Mouse (Mus musculus): ENCODE data around the gene E4f1. TPM values are rescaled to one million over a fixed set of nuclear protein-coding genes. Genes with fewer than 3 reads are reported as not detected.

E4f1 gene
- polyA plus RNA-seq (2012; ENCODE audit: insufficient read depth, low replicate concordance): 9.7 and 18.7 TPM in 2 replicates

DNA sequence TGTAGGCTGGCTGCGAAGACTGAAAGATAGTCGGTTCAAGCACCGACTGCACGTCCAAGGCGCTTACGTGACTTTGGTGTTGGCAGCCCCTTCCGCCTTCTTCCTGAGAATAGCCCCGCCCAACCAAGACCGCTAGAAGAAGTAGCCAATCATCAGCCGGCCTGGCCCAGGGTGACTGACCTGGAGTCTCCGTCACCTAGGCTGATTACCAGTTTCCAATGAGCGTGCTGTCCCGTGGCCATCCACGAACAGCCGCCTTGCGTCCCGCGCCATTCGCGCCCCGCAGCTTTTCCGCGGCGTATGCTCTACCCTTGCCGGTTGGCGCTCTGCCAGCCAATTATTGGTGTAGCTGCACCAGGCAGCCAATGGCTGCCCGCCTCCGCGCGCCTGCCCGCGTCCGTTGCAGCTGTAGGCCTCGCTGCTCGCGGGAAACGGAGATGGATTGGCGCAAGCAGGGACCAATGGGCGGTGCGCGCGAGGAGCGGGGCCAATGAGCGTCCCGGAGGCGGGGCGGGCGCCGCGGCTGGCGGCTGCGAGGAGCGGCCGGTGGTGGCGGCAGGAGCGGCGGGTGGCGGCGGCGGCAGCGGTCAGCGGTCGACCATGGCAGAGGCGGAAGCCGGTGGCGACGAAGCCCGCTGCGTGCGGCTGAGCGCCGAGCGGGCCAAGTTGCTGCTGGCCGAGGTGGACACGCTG, at the start of gene E4f1, which contains the start of gene Pgp:
E4f1 (minus strand) TSS at position 404 of the 693 bp plus-strand sequence.
Pgp (plus strand) TSS at position 483 of the 693 bp plus-strand sequence.
- peaks cover 59% of the 10 kb centered on the region for H3K36me3 ChIP-seq (replicated peaks; ENCODE audit: low read length)
- H3K4me3 ChIP-seq (replicated peaks): peak within 1 kb of the TSS; percentile 93
- H3K27me3 ChIP-seq (replicated peaks): no peaks in the 10 kb centered on the region
- TF ChIP-seq FLI1 (IDR thresholded peaks at IDR 0.05; ENCODE audit: low read length) (no peak), GATA1 (IDR thresholded peaks at IDR 0.05; ENCODE audit: borderline replicate concordance, low read length) (no peak)
- peaks cover 44% of the 10 kb centered on the region for H3K4me1 ChIP-seq
- H3K9me3 ChIP-seq: no peaks in the 10 kb centered on the region

DNA sequence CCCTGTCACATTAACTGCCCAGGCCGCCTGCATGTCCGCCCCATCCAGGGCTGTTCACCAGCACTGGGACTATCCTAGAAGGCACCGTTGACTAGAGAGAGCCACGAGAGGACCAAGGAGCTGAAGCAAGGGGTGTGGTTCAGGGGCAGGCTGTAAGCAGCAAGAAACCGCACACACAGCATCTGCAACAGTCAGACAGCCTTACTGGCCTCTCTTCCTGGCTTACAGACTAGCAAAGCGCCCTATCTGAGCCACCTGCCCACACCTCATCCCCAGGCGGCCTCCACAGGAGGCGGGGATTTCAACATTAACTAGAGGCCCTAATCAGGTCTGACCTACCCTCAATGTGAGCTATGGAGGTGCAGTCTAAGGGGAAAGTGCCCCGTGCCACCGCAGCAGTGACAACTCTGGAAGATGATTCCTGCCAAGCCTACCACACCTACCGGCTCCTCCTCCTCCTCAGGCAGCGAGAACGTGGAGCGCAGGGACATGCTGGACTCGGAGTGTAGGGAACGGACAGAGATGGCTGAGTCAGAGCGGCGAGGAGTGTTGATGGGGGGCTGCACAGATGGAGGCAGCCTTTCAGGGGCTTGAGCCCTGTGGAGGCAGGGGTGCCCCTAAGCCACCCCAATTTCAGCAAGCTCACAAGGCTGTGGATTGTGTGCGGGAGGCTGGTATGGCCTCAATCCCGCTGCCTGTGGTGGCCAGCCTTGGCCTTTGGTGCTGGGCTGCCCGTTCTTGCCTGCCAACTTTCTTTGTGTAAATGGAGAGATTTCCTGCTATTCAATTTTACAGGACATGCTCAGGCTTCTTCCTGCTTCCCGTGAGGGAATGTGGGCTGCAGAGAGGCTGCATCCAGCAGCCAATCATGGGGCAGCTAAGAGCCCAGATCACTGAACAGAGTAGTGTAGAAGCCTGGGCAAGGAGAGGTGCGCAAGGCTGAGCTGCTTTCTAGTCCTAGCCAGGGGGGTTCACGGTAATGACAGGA, 44.5 kb upstream of the E4f1 start:
- Histone ChIP-seq H3K36me3 (replicated peaks; ENCODE audit: low read length) (peaks cover 98% of the 10 kb centered on the region), H3K9me3 (no peaks in the 10 kb centered on the region), H3K4me3 (replicated peaks) (no peak overlapping the region), H3K27me3 (replicated peaks) (no peaks in the 10 kb centered on the region), H3K4me1 (peaks cover 5% of the 10 kb centered on the region; the same call in 1 of the 2 replicates)
- TF ChIP-seq GATA1 (IDR thresholded peaks at IDR 0.05; ENCODE audit: borderline replicate concordance, low read length) (no peak), FLI1 (IDR thresholded peaks at IDR 0.05; ENCODE audit: low read length) (no peak)

DNA sequence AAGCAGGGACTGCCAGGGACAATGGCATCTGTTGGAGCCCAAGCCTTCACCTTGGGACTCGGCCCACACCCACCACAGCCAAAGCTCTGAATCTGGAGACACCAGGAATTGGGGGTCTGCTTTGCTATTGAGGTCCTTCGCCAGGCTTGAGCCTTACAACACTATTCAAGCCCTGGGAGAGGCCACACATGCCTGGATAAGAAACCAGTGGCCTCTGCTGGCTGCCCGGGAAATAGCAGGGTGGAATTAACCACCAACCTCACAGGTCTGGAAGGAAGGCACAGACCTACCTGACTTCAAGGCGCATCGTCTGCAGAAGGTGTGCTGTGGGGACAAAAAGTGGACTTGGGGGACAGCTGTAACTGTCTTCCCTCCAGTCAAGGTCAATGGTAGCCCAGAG, 43.5 kb upstream of the E4f1 start:
- H3K9me3 ChIP-seq: no peaks in the 10 kb centered on the region
- peaks cover 98% of the 10 kb centered on the region for H3K36me3 ChIP-seq (replicated peaks; ENCODE audit: low read length)
- peaks cover 5% of the 10 kb centered on the region; the same call in 1 of the 2 replicates for H3K4me1 ChIP-seq
- TF ChIP-seq GATA1 (IDR thresholded peaks at IDR 0.05; ENCODE audit: borderline replicate concordance, low read length) (no peak), FLI1 (IDR thresholded peaks at IDR 0.05; ENCODE audit: low read length) (no peak)
- no peak overlapping the region for H3K4me3 ChIP-seq (replicated peaks)
- no peaks in the 10 kb centered on the region for H3K27me3 ChIP-seq (replicated peaks)

DNA sequence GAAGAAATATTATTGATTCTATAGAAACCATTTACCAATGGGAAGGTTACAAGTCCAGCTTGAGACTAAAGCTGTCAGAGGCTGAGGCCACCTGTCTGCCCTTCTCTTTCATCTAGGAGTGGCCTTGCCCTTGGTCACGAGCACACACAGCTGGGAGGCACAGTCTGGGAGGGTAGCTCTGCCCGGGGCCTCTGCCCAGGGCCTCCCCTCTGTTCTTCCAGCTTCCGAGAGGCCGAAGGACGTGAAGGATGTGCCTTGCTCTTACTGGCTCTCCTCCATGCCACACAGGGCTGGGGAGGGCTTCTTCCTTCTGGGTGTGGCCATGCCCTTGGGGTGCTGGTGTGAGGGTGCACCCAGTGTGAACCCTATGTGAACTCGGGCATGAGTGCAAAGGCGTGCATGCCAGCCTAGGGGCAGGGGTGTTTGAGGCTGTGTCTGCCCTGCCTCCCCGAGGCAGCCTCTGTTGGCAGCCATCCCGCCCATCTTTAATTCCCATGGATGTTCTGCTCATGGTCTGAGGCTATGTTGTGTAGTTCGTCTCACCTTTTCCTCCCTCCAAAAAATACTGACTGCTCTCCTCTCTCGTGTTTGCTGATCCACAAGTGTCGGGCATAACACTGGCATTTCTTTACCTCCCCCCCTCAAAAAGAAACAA, 37.8 kb upstream of the E4f1 start:
- TF ChIP-seq FLI1 (IDR thresholded peaks at IDR 0.05; ENCODE audit: low read length) (no peak), GATA1 (IDR thresholded peaks at IDR 0.05; ENCODE audit: borderline replicate concordance, low read length) (no peak)
- H3K4me3 ChIP-seq (replicated peaks): no peak overlapping the region
- H3K27me3 ChIP-seq (replicated peaks): peaks cover 15% of the 10 kb centered on the region
- H3K9me3 ChIP-seq: no peaks in the 10 kb centered on the region
- H3K36me3 ChIP-seq (replicated peaks; ENCODE audit: low read length): peaks cover 85% of the 10 kb centered on the region
- H3K4me1 ChIP-seq: peaks cover 12% of the 10 kb centered on the region; the same call in 1 of the 2 replicates

DNA sequence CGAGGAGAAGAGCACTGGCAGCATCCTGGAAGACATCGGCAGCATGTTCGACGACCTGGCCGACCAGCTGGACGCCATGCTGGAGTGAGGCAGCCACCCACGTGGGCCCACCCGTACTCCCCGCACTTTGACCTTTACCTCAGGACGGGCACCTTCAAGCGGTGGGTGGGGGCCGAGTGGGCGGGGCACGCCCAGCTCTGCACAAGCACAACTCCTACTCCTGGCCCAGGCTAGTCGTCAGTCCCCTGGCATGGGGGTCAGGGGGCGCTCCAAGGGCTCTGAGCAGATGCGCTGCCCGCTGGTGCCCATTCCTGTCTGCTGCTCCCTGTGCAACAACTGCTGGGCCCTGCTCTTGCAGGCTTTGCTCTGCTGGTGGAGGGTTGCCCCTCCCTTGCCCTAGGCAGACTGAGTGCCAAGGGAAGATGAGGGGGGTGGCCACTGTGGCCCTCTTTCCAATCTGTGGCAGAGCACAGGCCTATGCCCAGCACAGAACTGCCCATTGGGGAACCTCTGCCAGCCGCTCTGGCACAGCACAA, 37.1 kb upstream of the E4f1 start:
- TF ChIP-seq GATA1 (IDR thresholded peaks at IDR 0.05; ENCODE audit: borderline replicate concordance, low read length) (no peak), FLI1 (IDR thresholded peaks at IDR 0.05; ENCODE audit: low read length) (no peak)
- H3K36me3 ChIP-seq (replicated peaks; ENCODE audit: low read length): peaks cover 78% of the 10 kb centered on the region
- peaks cover 16% of the 10 kb centered on the region; the same call in 1 of the 2 replicates for H3K4me1 ChIP-seq
- peak overlapping the region; percentile 33 for H3K4me3 ChIP-seq (replicated peaks)
- H3K9me3 ChIP-seq: no peaks in the 10 kb centered on the region
- peaks cover 23% of the 10 kb centered on the region for H3K27me3 ChIP-seq (replicated peaks)

DNA sequence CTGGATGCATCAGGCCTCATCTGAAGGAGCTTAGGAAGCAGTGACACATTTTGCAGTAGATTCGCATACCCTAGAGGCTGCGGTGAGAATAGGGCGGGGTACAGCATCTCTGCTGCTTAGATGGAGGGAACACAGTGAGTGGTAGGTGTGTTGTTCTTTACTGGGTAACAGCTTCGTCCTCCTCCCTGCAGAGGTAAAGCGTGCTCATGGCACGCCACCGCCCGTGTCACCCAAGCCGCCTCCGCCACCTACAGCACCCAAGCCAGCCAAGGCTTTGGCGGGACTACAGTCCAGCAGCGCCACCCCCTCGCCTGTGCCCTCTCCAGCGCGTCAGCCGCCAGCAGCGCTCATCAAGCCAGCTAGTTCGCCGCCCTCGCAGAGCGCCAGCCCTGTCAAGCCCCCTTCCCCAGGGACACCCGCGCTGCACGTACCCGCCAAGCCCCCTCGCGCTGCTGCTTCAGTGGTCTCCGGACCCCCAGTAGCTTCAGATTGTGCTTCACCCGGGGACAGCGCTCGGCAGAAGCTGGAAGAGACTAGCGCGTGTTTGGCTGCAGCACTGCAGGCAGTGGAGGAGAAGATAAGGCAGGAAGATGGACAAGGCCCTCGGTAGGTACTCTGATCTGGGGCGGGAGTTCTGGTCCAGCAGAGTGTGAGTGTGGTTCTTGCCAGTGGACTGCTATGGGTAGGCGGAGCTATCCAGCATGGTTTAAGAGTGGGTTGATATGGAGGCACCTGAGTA, 36.4 kb upstream of the E4f1 start:
- Histone ChIP-seq H3K36me3 (replicated peaks; ENCODE audit: low read length) (peaks cover 71% of the 10 kb centered on the region), H3K4me3 (replicated peaks) (no peak overlapping the region), H3K4me1 (peaks cover 22% of the 10 kb centered on the region; the same call in 1 of the 2 replicates), H3K9me3 (no peaks in the 10 kb centered on the region), H3K27me3 (replicated peaks) (peaks cover 30% of the 10 kb centered on the region)
- TF ChIP-seq GATA1 (IDR thresholded peaks at IDR 0.05; ENCODE audit: borderline replicate concordance, low read length) (no peak), FLI1 (IDR thresholded peaks at IDR 0.05; ENCODE audit: low read length) (no peak)

DNA sequence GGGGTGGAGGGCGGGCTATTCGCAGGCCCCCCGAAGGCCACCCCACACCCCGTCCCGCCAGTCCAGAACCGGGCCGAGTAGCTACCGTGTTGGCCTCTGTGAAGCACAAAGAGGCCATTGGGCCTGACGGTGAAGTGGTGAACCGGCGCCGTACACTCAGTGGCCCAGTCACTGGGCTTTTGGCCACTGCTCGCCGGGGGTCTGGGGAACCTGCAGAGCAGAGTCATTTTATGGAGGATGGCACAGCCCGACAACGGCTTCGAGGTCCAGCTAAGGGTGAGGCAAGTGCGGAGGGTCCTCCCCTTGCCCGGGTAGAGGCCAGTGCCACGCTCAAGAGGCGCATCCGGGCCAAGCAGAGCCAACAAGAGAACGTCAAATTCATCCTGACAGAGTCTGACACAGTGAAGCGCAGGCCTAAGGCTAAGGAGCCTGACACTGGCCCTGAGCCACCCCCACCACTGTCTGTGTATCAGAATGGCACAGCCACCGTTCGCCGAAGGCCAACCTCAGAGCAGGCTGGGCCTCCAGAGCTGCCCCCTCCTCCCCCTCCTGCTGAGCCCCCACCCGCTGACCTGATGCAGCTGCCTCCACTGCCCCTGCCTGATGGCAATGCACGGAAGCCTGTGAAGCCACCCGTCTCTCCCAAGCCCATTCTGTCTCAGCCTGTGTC, 35.3 kb upstream of the E4f1 start:
- no peak overlapping the region for H3K4me3 ChIP-seq (replicated peaks)
- H3K36me3 ChIP-seq (replicated peaks; ENCODE audit: low read length): peaks cover 60% of the 10 kb centered on the region
- TF ChIP-seq GATA1 (IDR thresholded peaks at IDR 0.05; ENCODE audit: borderline replicate concordance, low read length) (no peak), FLI1 (IDR thresholded peaks at IDR 0.05; ENCODE audit: low read length) (no peak)
- no peaks in the 10 kb centered on the region for H3K9me3 ChIP-seq
- peaks cover 41% of the 10 kb centered on the region for H3K27me3 ChIP-seq (replicated peaks)
- peaks cover 22% of the 10 kb centered on the region; the same call in 1 of the 2 replicates for H3K4me1 ChIP-seq

DNA sequence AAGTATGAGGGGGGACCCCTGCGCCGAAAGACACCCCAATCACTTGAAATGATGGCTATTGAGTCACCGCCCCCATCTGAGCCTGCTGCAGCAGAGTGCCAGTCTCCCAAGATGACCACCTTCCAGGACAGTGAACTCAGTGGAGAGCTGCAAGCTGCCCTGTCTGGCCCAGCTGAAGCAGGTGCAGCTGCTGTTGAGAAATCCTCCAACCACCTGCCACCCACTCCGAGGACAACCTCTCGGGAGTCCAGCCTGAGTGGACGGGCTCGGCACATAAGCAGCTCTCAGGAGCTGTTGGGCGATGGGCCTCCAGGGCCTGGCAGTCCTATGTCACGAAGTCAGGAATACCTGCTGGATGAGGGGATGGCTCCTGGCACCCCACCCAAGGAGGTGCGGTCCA, 34.0 kb upstream of the E4f1 start:
- H3K36me3 ChIP-seq (replicated peaks; ENCODE audit: low read length): peaks cover 47% of the 10 kb centered on the region
- no peak overlapping the region for H3K4me3 ChIP-seq (replicated peaks)
- peaks cover 52% of the 10 kb centered on the region for H3K27me3 ChIP-seq (replicated peaks)
- no peaks in the 10 kb centered on the region for H3K9me3 ChIP-seq
- TF ChIP-seq FLI1 (IDR thresholded peaks at IDR 0.05; ENCODE audit: low read length) (no peak), GATA1 (IDR thresholded peaks at IDR 0.05; ENCODE audit: borderline replicate concordance, low read length) (no peak)
- peaks cover 22% of the 10 kb centered on the region; the same call in 1 of the 2 replicates for H3K4me1 ChIP-seq
